Mouse (Mus musculus): Measurements from ENCODE around the gene Dnah5.

DNA sequence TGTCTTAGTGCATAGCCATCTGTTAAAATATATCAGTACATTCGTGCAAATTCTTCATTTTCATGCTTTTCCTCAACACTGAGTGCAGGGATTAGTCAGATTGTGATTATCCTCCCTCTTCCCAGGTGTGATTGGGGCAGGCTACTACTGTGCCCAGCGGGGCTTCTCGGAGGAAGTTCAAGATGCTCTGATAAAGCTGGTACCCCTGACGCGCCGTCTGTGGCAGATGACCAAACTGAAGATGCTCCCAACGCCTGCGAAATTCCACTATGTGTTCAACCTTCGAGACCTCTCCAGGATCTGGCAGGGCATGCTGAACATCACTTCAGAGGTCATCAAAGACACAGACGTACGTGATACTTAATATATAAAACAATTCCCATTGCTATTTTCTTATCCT lies 164.0 kb downstream of the Dnah5 start:
- no peak for TF ChIP-seq CTCF (conservative IDR thresholded peaks at IDR 0.05; ENCODE audit: low read length)
- no peak for TF ChIP-seq NANOG (IDR thresholded peaks at IDR 0.05; ENCODE audit: borderline replicate concordance, low read length)
- no peak for TF ChIP-seq POU5F1 (IDR thresholded peaks at IDR 0.05; ENCODE audit: borderline replicate concordance, low read length)
